Mouse (Mus musculus) ES-CJ7 (cell line): ENCODE measurements around the gene Clstn2.

Experiments used
- DNase-seq: peaks from one replicate; pipeline ENCODE4 v3.0.0; 2011; ENCODE audit warnings: low read depth, low spot score

Gene Clstn2

DNA sequence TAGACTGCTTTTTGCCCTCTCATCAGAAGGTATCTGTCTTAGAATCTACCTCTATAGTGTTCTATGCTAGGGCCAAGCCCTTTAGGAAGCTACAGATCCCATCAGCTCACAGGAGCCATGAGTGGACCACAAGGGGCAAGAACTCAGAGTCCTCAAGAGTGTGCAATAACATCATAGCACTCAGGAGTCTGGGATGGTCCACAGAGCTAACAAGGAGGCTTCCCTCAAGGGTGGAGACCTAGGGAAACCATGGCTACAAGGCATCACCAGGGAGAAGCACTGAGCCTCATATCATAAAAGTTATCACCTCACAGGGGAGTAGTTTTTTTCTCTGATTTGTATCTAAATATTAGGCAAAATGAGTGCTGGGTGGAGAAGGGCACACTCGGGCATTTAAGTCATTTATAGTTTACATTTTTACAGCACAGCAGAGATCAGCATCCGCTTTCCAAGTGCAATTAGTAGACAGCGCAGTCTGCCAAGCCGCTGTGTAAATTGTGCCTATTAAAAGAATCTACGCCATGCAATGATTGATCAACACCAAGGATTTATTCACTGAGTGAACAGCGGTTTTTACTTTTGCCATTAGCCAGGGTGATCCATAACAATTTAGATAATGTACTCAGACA lies 82.5 kb downstream of the Clstn2 start:
- DNase-seq = no peak

DNA sequence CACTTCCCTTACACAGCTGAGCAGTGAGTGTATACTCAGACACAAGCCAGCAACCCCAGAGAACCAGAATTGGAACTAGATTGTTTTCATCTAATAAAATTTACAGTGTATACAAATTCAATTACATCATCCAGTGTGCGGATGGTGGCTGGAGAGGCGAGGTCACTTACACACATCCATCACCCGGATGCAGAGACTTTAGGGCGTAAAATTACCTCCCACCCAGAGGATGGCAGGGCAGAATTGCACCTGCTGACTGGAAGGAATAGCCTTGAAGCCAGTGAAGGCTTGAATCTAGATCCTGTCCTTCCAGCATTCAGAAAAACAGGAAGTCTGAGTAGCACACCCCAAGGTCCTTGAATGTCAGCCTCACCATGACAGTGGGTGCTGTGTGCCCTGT lies 113.7 kb downstream of the Clstn2 start:
- no peak for DNase-seq

DNA sequence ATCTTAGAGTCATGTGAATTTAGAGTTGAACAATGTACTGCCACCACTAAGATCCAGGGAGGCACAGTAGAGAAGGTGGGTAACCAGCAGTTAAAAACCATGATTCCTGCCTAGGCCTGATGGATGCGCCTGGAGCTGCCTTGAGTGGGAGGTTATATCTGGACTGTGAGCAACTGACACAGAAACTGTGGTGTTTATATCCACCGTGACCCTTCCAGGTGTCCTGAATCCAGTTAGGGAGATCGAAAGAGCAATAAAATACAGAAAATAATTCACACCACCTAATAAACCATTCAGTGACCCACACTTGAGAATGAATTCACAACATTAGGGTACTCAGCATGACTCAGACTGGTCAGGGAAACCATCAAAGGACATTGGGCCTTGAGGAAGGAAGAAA lies 141.6 kb downstream of the Clstn2 start:
- no peak for DNase-seq

DNA sequence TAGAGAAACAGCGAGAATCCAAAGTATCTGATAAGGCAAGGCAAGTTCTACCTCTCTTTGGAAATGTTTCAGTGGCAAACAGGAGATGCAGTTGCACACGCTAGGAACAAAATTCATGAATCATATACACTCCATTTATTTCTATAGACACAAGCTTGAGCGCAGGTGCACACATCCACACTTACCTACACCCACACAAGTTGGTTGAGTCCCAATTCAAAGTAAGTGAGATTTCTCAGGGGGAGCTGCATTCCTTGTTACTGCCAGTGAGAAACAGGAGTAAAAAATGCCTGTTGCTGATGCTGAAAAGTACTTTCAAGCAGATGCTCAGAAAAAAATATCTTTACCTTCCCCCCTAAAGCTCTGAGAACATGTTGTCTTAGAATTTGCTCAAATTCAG lies 149.6 kb downstream of the Clstn2 start:
- no peak for DNase-seq

DNA sequence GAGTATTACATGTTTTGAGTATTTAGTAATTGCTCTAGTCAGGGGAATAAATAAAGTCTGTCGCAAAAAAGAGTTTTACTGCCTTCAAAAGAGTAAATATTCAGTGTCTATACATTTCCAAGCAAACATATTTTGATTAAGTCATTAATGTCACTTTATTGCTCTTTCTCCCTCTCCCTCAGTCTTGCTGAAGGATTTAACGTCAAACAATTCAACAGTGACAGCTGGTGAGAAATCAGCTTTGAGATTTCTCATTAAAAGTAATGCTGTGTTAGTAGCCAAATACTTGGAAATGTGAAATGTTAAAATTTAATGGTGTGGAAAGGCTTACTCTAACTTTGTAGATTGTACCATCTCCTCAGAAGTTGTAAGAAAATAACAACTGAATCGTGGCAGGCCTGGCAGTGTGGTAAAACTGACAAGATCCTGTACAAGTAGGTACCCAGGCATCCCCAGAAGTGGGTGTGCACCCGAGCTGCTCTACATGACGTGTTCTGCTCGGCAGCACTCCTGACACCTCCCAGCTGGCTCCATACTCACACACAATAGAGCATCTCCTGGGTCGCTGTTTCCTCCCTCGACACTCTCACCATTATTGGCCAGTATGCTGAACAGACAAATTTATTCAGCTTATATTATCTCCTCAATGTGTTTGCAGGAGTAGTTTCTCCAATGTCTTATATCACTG lies 165.8 kb downstream of the Clstn2 start:
- peak; percentile 2 for DNase-seq

DNA sequence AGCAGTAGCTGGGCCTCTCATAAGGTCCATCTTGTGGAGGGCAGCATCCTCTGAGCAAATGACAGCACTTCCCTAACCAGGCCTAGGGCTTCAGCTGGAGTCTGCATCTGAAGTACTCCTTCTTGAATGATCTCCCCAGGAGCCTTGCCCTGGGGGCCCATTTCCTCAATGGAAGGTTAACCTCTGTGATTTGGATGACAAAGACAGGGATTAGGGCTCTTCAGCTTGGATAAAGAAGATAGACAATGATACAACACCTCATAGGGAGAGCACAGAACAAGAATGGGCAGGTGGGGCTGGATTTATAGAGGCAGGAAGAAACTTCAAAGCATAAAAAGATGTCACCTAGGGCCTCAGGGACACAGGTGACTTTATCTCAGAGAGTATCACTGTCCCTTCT lies 180.1 kb downstream of the Clstn2 start:
- DNase-seq = peak; percentile 93

DNA sequence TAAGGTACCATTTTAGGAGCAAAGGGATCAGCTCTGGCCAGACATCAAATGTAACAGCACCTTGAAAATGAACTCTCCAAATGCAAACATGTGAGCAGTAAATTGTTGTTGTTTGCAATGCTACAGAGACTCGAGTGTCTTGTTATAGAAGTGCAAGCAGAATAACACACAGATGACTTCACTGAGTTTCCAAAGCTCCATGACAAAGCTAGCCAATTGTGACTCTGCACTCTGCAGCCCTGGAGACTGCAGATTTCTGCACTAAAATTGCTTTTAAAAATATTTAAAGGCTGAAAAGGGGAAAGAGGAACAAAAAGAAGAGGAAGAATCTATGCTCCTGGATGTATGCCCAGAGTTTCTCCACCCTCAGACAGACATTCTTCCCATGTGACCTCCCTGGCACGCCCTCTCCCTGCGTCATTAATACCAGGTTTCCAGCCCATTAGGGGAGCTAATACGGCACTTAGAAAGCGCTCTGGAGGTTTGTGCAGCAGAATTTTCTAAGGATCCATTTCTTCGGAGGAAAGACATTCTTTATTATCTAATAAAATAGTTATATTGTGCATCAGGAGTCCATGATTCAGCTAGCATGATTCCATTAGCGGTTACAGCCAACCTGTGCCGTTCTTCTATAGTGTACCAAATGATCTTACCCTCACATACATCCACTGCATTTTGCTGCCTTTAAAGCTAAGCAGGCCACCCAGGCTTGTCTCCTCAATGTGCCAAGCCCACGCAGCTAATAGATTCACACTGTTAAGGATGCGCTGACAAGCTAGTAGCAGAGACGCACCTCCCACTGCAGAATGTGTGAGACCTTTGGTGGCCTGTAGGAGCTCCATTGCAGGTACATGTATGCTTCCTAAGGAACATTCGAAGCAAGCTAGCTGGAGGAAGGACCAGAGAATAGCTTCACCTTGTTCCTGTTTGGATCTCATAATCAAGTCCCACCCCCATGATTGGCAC lies 184.8 kb downstream of the Clstn2 start:
- DNase-seq = no peak

DNA sequence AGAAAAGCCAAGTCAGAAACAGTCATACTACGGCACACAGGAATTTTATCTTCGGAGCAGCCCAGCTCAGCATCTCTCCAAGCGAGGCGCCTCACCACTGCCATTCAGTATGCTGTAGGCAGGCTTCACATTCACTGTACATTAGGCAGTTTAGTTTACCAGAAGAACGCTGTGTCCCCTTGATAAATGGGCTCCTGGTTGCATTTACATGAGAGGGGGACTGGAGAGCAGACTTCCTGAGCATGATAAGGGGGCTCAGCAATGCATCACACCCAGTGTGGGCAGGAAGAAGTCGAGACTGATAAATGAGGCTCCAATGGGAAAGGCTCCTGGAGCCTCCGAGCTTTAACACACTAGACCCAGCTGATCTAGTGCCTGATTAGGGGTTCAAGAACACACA lies 190.9 kb downstream of the Clstn2 start:
- no peak for DNase-seq

DNA sequence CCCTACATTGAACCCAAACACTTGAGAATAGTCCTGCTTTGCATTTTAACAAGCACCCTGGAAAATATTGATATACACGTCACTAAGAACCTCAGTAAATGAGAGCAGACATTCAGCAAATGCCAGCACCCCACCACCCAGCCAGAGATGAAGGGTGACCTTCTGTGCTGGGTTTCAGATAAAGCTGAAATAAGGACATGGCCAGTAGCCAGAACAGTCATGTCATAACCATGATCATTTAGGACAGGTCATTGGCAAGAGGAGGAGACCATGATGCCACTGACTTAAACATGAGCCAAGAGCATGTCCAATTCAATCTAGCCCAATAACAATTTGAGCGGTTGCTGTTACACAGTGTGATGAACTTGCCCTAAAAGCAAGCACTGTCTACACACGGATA lies 201.8 kb downstream of the Clstn2 start:
- no peak for DNase-seq

DNA sequence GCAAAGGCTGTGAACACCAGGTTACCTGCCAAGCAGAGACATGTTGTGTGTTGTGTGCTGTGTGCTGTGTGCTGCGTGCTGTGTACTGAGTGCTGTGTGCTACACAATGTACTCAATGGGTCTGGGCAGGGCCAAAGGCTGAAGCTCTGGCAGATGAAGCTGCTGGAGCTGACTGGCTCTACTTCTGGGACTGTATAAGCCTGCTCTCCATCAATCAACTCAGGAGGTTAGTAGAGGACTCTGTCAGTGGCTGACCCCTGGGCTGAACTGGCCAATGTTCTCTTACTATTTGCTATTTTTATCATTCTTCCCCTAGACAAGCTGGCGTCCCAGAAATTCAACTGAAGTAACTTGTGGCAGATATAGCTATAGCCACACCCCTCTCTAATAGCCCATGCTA lies 203.1 kb downstream of the Clstn2 start:
- DNase-seq = no peak

DNA sequence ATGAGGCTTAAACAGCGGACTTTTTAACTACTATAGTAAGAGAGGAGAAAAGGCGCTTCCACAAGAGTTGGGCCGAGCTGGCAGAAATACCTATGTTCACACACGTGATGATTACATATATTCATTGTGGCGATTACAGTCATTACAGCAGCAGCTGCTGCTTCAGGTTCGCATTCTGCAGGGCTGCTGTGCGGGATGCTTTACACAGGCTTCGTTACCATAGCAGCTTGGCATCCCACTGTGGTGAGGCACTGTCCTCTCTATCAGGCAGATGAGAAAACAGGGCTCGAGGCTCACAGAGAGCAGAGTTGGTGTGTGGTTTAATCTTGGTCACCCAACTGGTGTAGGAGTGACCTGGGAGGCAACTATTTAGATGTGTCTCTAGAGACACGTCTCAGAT lies 205.3 kb downstream of the Clstn2 start:
- no peak for DNase-seq

DNA sequence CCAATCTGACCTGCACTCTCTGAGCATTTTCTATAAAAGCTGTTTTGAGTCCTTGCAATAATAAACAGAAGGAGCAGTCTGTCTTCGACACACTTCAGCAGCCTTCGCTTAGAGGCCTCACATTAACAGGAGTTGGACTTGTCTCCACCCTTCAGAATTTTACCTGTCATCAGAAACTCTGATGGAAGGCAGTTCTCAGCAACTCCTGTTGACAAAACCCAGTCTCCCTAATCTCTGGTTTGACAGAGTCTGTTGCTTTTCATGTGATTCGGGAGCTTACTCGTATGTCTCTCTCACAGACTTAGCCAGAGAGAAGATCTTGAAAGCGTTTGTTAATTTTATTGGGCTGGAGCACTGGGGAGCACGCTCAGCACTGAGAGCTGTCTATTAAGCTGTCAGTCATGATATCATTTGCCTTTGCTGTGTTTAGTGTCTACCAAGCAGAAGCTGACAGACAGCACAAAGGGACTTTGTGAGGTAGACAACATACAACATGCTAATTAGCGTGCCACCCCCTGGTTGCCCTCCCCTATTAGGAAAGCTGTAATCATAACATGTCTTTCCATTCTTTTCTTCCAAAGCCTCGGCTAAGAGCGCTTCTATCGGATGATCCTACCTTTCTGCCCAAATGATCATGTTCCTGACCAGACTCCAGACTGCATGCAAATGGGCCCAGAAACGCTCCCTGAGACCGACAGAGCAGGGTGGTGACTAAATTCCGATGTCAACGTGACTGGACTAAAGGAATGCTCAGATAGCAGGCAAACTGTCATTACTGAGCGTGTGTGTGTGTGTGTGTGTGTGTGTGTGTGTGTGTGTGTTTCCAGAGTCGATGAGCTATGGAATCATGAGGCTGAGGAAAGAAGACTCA lies 206.7 kb downstream of the Clstn2 start:
- no peak for DNase-seq

DNA sequence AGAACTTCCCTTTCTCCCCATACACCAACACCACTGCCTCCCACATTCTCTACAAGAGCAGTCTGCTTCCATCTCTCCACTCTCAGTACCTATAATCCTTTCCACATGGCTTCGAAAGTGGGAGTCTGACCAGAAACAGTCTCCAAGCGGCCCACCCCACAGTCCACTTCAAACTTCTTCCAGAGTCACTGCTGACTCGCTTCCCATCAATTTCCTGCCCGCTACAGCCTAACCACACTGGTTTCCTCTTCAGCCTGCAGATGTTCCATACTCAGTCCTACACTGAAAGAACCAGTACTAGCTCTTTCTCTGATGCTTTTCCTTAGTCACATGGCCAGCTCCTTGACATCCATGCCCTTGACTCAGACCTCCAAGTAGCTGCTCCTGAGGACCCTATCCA lies 215.9 kb downstream of the Clstn2 start:
- DNase-seq = no peak

DNA sequence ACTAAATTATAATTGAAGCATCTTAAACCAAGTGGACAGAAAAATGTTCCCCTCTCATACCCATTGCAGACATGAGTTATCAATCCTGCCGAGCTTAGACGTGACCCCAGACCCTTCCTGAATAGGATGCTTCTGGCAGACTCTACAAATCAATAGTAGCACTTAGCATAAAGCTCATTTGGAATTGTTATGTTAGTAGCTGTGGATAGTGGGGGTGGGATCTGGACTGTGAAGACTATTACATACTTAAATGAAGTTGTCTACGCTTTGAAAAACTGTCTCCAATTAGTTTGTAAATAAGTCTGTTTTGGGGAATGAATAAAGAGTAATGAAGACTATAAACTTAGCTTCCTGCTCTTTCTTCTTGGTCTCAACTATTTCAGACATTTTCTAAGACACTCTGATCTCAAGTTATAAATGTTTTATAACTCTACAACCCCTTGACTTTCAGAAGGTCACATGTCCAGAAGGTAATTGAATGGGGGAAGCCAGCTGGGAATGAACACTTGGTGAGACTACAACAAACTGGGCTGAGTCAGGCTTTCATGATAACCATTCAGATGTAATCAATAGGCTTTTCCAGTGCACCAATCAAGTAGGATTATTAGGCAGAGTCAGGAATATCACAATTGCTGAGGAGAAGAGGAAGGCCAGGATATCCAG lies 216.7 kb downstream of the Clstn2 start:
- DNase-seq = peak; percentile 77

DNA sequence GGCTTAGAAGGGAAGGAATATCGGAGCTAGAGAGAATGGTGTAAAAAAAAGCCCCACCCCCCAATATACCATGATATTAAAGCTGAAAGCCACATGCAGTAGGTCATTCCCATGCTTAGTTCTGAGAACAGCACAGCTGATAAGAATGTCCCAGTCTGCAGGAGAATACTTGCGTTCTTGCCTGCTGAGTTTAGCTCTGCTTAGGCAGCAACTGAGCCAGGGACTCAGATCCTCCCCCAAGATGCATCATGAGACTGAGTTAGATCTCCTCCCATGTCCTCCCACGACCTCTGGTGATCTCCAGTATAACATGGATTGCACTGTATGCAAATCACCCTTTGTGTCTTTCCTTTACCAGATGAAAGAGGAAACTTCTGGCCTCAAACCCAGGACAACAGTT lies 219.8 kb downstream of the Clstn2 start:
- DNase-seq = peak; percentile 13

DNA sequence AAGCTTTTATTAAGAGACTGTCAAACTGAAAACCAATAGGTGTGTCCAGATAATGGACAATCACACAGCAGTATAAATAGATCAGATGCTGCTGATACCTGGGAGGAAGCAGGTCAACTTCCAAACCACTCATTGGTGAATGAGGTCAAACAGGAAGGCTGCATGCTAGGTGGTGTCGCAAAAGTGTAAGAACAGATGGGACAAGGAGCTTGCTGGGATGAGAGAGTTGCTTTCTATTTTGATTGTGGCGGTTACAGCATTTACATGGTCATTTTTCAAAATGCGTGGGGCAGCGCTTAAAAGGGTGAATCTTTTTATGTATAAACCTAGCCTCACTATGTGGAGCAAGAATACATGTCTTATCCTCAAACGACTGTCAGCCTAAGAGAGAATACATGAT lies 225.9 kb downstream of the Clstn2 start:
- no peak for DNase-seq

DNA sequence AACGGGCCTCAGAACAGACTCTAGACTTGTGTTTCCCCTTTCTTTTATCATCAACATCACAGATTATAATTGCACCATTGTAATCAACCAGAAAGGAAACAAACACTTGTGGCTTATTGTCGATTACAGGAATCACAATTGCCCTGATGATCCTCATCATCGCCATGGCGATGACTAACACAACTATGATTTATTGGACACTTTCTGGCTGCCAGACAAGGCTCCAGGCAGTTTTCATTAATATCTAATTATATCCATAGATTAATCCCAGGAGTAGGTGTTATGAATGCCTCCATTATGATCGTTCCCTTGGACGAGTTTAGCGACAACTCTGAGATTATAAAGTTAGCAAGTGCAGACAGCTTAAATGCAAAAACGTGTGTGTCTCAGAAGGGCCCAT lies 239.3 kb downstream of the Clstn2 start:
- DNase-seq = no peak

DNA sequence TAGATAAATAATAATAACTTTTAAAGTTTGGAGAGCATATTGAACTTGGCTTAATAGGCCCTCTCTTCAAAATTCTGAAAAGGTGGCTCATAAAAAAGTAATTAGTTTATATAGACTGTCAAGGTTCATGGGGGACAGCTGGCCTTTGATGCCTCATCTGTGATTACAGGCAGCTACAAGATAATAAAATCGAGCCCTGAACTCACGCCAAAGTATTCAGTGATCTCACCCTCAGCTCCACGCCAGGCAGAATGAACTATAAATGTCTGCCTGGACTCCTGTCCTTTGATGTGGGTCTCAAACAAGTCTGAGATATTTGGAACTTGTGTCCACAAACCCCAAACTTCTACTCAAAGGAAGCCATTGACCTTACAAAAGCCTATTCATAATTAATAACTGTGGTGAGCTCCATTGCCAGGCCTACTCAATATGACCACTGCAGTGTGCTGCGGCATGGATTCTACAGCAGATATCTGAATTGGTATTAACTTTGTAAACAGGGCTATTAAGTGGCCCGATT lies 244.8 kb downstream of the Clstn2 start:
- DNase-seq = no peak

DNA sequence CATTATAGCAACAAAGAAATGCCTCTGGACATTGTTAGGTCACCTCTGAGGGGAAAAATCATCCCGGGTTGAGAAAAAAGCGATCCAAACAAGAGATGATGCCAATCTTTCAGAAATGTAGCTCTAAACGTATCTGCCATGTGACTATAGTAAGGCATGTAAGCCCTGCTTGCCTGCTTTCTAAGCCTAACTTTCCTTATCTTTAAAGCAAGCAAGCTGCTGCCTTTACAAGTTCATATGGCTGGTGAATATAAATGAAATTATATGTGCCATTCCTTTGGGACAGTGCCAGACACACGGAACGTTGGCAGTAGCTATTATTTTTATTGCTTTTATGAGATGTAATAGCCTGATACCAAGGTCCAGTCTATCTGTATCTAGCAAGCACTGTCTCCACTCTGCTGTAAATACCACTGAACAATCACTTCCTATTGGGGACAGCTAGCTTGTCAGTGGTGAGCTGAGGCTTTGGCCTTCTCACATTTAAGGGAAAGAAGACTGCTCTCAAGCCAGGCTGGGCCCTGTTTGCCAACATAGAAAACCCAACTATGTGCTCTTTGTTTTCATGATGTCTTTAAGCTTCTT lies 252.9 kb downstream of the Clstn2 start:
- no peak for DNase-seq

DNA sequence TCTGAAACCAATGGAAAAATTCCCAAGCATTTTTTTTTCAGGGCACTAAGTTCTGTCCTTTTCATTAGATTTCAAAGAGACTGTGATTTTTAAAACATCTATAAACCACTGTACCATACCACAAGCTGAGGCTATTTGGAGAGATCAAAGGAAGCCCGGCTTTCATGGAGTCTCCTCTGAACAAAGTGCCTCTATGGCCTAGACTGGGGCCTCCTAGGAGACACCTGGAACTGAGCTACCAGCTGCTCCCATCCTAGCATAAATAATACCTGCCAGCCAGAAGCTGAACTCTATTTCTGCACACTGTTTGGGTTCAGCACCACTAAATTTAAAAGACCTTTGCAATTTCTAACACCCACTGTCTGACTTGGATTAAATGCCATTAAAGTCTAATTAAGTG lies 257.2 kb downstream of the Clstn2 start:
- DNase-seq = no peak
